Mouse (Mus musculus) midbrain, postnatal 0 days (tissue): ENCODE data around the gene Gm20390. TPM values are rescaled to one million over a fixed set of nuclear protein-coding genes. Genes with fewer than 3 reads are reported as not detected.

Experiments
- ATAC-seq: fragments of 200-750 bp; cut with Nextera tagmentation; 2 replicates; pipeline ENCODE4 v1.8.0; 2017; ENCODE audit warnings: moderate number of reproducible peaks, mild to moderate bottlenecking, moderate TSS enrichment, moderate library complexity; ENCODE audit not compliant: low FRiP score
- DNase-seq: peaks from one replicate; pipeline ENCODE4 v3.0.0-alpha.2; 2015; ENCODE audit warnings: low spot score
- H3K27ac ChIP-seq: fragments of 300-500 bp; sonication (generic); 2 replicates; pipeline ENCODE4 v1.5.1; 2014; ENCODE audit warnings: low read depth, mild to moderate bottlenecking, low read length, mixed read lengths
- H3K27me3 ChIP-seq: fragments of 300-500 bp; sonication (generic); 2 replicates; pipeline ENCODE4 v1.6.1; 2014; ENCODE audit warnings: low read length, control low read depth, mixed read lengths; ENCODE audit not compliant: insufficient read depth
- H3K36me3 ChIP-seq: fragments of 300-500 bp; sonication (generic); 2 replicates; pipeline ENCODE4 v1.6.1; 2014; ENCODE audit warnings: low read length, control low read depth, mixed read lengths; ENCODE audit not compliant: insufficient read depth
- H3K4me1 ChIP-seq: fragments of 300-500 bp; sonication (generic); 2 replicates; pipeline ENCODE4 v1.6.1; 2014; ENCODE audit warnings: mild to moderate bottlenecking, control low read depth, antibody characterized with exemption, low read length, mixed read lengths; ENCODE audit not compliant: insufficient read depth
- H3K4me2 ChIP-seq: fragments of 300-500 bp; sonication (generic); 2 replicates; pipeline ENCODE4 v1.6.1; 2014; ENCODE audit warnings: low read depth, mild to moderate bottlenecking, low read length, mixed read lengths; ENCODE audit not compliant: poor library complexity, severe bottlenecking
- H3K4me3 ChIP-seq: fragments of 300-500 bp; sonication (generic); 2 replicates; pipeline ENCODE4 v1.5.1; 2014; ENCODE audit warnings: low read depth, mild to moderate bottlenecking, low read length, moderate library complexity
- H3K9ac ChIP-seq: fragments of 300-500 bp; sonication (generic); replicated peaks from 2 replicates; pipeline ENCODE4 v1.6.1; 2014; ENCODE audit warnings: mild to moderate bottlenecking, low read length, moderate library complexity, mixed read lengths; ENCODE audit not compliant: poor library complexity, severe bottlenecking
- H3K9me3 ChIP-seq: fragments of 300-500 bp; sonication (generic); 2 replicates; pipeline ENCODE4 v1.6.1; 2016; ENCODE audit warnings: low read length, control low read depth
- CTCF ChIP-seq: IDR thresholded peaks from 2 replicates; pipeline ENCODE4 v1.5.1; 2016; ENCODE audit warnings: antibody characterized with exemption, mild to moderate bottlenecking
- WGBS: fragments of 180-500 bp; shearing (Covaris S2); extraction: QIAGEN DNeasy Blood & Tissue Kit; methylation state at CpG from one replicate; pipeline ENCODE4 v1.1.7; 2014; 5-methylcytosine and 5-hydroxymethylcytosine counted together
- polyA plus RNA-seq: library from polyadenylated mRNA; unstranded; fragments of >200 nt; fragmentation: Nextera tagmentation; extraction: Ambion mirVana; gene quantifications from 2 replicates; pipeline ENCODE4 v1.2.1, GENCODE M21; 2015
- total RNA-seq: library from RNA; depleted of rRNA; stranded (reverse); fragments of >200 nt; gene quantifications from 2 replicates; pipeline ENCODE4 v1.2.3, GENCODE M21; 2014

The Gm20390 gene
- total and polyA plus RNA-seq, 2 experiments from 2014 or later = 61.1 to 379 TPM

DNA sequence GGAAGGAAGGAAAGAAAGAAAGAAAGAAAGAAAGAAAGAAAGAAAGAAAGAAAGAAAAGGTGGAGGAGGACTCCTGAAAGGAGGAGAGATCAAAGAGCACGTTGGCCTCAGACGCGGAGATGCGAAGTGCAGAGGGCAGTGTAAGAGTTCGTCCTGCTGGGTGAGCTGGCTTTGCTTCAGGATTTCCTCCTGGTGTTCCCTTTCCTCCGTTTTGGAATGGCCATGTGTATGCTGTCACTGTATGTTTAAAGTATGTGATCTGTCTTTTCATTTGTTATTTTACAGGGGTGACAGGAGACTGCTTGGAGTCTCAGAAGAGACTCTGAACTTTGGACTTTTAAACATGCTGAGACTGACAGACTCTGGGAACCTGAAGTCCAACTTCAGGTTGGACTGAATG lies 6.6 kb downstream of the Gm20390 start:
- Histone ChIP-seq H3K9me3 (no peaks in the 10 kb centered on the region), H3K9ac (no peak overlapping the region), H3K27ac (no peak overlapping the region), H3K27me3 (no peaks in the 10 kb centered on the region), H3K4me1 (no peaks in the 10 kb centered on the region), H3K36me3 (peaks cover 46% of the 10 kb centered on the region), H3K4me3 (no peak overlapping the region), H3K4me2 (no peak overlapping the region)
- TF ChIP-seq CTCF = no peak
- ATAC-seq (no peak), DNase-seq (no peak)
- 92% methylated on average over 6 of the region's 6 CpGs for WGBS

DNA sequence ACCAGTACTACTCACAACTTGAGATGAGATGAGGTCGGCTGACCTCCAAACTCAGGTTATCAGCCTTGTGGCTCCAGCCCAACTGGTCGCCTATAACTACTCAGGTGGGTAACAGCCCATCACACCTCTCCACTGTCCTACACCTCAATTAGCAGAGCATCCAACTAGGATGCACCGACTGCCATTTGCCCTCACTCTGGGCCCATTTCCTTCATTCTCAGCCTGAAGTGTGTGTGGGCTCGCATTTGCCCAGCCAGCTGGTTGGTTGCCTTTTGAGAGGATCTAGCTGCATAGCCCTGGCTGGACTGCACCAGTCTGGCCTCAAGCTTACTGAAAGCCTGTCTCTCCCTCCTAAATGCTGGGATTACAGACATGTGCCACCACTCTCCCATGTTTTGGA lies 10.3 kb downstream of the Gm20390 start:
- TF ChIP-seq CTCF = no peak
- H3K4me1 ChIP-seq = no peaks in the 10 kb centered on the region; the same call in 1 of the 2 replicates
- H3K36me3 ChIP-seq = peaks cover 26% of the 10 kb centered on the region
- no peak overlapping the region for H3K27ac ChIP-seq
- 85% methylated on average over 4 of the region's 4 CpGs for WGBS
- DNase-seq (no peak), ATAC-seq (no peak)
- no peaks in the 10 kb centered on the region for H3K27me3 ChIP-seq
- no peak overlapping the region for H3K4me3 ChIP-seq
- H3K4me2 ChIP-seq = no peak overlapping the region
- H3K9me3 ChIP-seq = no peaks in the 10 kb centered on the region
- no peak overlapping the region for H3K9ac ChIP-seq

DNA sequence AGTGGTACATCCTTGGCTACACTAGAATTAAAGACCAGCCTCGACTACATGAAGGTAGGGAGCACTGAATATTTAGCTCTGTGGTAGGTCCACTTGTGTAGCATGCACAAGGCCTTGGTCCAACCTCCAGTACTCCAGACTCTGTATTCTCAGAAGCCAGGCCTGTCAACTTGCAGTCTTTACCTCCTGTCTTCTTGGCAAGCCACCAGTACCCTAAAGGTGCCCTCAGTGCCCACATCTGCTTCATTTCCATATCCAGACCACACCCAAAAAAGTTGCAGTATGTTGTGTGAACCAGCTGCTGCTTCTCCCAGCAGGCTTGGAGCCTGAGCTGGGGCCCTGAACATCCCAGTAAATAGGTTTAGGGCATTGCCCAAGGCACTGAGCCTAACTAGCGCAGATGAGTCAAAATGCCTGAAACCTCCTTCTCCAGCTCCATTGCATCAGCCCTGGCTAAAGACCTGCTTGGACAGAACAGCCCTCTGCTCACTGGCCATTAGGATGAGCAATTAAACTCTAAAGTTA lies 11.0 kb downstream of the Gm20390 start:
- no peak for TF ChIP-seq CTCF
- ATAC-seq (no peak), DNase-seq (no peak)
- H3K36me3 ChIP-seq = peaks cover 20% of the 10 kb centered on the region
- H3K9ac ChIP-seq = no peak overlapping the region
- no peak overlapping the region for H3K4me3 ChIP-seq
- H3K9me3 ChIP-seq = no peaks in the 10 kb centered on the region
- WGBS = 93% methylated on average over 2 of the region's 2 CpGs
- H3K27me3 ChIP-seq = no peaks in the 10 kb centered on the region
- no peak overlapping the region for H3K4me2 ChIP-seq
- H3K27ac ChIP-seq = no peak overlapping the region
- no peaks in the 10 kb centered on the region; the same call in 1 of the 2 replicates for H3K4me1 ChIP-seq

DNA sequence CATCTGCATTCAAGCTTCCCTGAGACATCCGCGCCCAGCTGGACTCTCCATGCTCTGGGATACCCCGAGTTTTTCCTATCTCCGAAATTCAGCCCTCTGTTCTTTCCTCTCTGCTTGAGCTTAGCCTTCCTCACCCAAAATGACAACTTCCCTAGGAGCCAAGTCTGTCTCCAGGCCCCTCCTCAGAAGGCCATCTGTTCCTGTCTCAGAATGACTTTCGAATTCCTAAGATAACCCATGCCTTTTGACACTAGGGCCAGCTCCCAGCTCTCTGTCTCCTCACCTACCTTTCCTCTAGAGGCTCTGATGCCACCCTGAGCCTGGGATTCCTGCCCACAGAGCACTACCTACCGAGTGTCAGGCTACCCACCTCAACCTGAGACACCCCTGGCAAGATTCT lies 11.9 kb downstream of the Gm20390 start, which contains the start of gene Nme2:
TSS of gene Nme2 (minus strand) at position 101 of the 400 bp plus-strand sequence.
- Histone ChIP-seq H3K9me3 (no peaks in the 10 kb centered on the region), H3K4me1 (no peaks in the 10 kb centered on the region; the same call in 1 of the 2 replicates), H3K9ac (peak within 1 kb of the TSS; percentile 72), H3K4me3 (peak within 1 kb of the TSS; percentile 52), H3K27ac (peak within 1 kb of the TSS; percentile 66), H3K27me3 (no peaks in the 10 kb centered on the region), H3K4me2 (peak within 1 kb of the TSS; percentile 85), H3K36me3 (peaks cover 18% of the 10 kb centered on the region)
- no peak for TF ChIP-seq CTCF
- 3% methylated on average over 6 of the region's 6 CpGs for WGBS
- no peak for DNase-seq
- no peak for ATAC-seq

DNA sequence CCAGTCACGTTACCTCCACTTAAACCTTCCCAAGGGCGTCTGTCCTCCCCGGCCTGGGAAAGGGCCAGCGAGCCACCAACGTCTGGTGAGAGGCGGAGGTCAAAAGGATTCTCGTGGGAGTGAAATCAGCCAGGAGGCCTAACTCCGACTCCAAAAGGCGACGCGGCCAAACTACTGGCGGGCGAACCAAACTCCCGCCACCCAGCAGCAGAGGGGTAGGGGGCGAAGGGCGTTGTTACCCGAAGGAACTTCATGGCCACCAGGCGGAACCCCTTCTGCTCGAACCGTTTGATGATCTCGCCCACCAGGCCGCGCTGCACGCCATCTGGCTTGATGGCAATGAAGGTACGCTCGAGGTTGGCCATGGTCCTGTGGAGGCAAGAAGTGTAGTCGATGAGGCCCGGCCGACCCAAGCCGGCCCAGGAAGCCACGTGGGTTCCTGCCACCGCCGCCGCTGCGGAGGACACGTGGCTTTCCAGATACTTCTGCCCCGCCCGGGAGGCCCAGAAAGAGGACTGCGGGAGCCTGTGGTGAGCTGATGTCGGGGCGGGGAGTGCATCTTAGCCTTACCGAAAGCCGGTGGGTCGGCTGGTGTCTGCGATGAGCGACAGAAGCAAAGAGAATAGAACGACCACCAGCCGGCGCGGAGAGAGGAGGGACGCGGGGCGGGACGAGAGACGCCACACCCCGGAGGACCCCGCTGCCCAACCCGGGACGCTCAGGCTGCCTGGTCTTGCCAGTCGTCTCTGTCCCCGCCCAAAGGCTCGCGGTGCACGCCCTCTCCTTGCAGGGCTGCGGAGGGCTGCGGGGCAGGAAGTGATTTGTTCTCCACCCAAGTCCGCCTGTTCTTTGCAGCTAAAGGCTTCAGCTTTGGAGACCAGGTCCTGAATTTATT lies 12.6 kb downstream of the Gm20390 start:
- TF ChIP-seq CTCF = peak; percentile 64
- Histone ChIP-seq H3K4me2 (peak overlapping the region; percentile 85), H3K27ac (peak overlapping the region; percentile 66), H3K27me3 (no peaks in the 10 kb centered on the region), H3K9me3 (no peaks in the 10 kb centered on the region), H3K36me3 (peaks cover 17% of the 10 kb centered on the region), H3K4me3 (peak overlapping the region; percentile 52), H3K4me1 (no peaks in the 10 kb centered on the region; the same call in 1 of the 2 replicates), H3K9ac (peak overlapping the region; percentile 72)
- peak; percentile 89 for DNase-seq
- ATAC-seq = peak; percentile 92
- 0% methylated on average over 64 of the region's 67 CpGs for WGBS
